Mouse (Mus musculus): ENCODE data around the gene Tex44.

GRCm38 (mm10) chr1:86391425-86391824 is 34.7 kb upstream of the Tex44 start:
- no peak for TF ChIP-seq CTCF (IDR thresholded peaks at IDR 0.05; ENCODE audit: insufficient read depth, low read length)
- TF ChIP-seq POLR2A (IDR thresholded peaks at IDR 0.05; ENCODE audit: borderline replicate concordance, extremely low read depth, low read depth, low read length): no peak

All from lung, adult 2 months (tissue).